Mouse (Mus musculus) adipocyte (in vitro differentiated cells): Measurements from ENCODE around the gene Nfe2l2.
A peak's percentile ranks its signal among the peaks of the same experiment; 100 is the strongest.

Experiments used
- DNase-seq: peaks from one replicate; pipeline ENCODE4 v3.0.0-alpha.2; 2016; ENCODE audit warnings: low spot score

Gene Nfe2l2

GRCm38 (mm10) chr2:75704234-75705161, at the start of gene Nfe2l2:
Nfe2l2 (minus strand) TSS chr2:75704641.
- DNase-seq = peak; percentile 99

- DNase-seq = peak; percentile 49
Observed at GRCm38 (mm10) chr2:75752306-75753175, 48.1 kb upstream of the Nfe2l2 start.

DNA sequence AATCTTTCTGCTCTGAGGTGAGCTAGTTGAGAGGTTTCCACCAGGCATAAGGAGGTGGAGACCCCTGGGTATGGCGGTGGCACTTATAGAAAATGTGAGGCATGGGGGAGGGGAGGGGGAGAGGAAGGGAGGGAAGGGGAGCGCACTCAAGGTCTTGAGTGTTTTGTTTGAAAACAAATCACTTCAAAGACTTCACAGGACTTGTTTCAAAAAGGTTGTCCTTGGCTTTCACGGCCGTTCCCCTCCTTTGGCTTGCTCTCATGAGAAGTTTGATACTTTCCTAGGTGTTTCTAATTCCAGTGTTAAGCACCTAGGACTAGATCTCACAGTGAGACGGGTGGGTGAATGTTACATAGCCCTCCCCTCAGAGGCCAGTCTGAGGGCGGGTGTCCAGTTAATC, 47.5 kb upstream of the Nfe2l2 start:
- DNase-seq = no peak

- DNase-seq = no peak
Observed at GRCm38 (mm10) chr2:75750869-75751268, 46.4 kb upstream of the Nfe2l2 start.

DNA sequence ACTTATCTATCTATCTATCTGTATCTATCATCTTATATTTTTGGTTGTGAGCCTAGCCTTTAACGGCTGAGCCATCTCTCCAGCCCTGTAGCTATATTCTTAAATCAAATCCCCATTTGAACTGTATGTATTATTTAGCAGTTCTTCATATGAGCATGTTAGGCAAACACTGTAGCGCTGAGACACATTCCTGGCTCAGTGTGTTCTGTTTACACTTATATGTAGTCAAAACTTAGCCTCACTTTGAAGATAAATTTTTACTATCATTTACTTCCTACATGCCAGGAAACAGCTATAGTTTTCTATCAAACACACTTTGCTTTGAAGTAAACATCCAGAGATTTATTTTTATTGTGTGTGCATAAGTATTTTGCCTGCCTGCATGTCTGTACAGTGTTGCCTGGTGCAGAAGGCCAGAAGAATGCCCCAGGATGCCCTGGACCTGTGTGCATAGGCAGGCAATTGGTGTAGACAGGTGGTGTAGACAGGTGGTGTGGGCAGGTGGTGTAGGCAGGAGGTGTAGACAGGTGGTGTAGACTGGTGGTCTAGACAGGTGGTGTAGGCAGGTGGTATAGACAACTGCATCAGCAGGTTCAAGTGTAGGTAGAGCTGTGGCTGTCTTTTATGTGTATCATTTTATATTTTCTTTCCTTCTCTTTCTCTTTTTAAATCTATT, 45.7 kb upstream of the Nfe2l2 start:
- DNase-seq = no peak

DNA sequence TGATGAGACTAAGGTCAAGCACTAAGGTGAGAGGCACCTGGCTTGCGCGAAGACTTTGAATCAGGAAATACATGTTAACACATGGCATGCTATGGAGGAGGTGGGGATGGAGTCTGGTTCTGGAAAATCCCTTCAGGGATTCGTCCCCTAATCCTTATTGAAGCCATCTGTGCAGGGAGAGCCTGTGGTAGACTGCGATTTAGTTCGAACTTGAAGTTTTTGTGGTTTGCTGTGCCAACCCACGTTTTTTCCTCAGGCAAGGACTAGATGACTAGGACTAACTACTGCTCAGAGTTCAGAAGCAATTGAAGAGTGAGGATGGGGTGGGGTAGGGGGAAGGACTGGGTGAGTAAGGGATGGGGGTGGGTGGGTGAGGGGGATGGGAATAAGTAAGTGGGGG, 44.4 kb upstream of the Nfe2l2 start:
- no peak for DNase-seq

GRCm38 (mm10) chr2:75737006-75737503, 32.6 kb upstream of the Nfe2l2 start:
- peak; percentile 82 for DNase-seq

DNA sequence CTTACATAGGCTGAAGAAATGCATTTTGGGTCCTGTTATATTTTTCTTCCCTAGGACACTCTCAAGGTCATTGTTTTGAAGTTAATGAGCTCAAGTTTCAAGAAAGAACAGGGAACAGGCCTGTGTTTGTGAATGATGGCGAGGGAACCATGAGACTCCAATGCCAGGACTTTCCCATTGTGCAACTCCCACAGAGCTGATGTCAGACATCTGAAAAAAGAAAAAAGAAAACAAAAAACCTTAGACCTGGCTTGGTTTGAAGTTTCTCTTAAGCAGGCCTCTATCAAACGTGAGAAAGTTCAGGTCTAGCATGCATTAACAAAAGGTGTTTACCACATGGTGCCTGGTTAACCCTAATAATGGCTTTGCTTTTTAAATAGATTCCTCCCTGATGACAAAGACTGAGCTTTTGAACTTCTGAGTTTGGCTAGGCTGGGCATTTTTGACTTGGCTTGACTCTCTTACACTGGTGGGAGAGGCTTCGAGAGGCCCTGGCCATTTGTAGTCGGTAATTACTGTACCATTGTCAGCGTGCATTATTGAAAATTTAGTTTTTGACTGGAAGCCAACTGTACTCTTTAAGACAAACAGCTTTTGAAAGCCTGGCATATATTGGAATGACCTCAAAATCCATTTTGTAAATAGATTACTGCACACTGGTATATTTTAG, 29.9 kb upstream of the Nfe2l2 start:
- peak; percentile 50 for DNase-seq

GRCm38 (mm10) chr2:75733177-75733576, 28.7 kb upstream of the Nfe2l2 start:
- no peak for DNase-seq

GRCm38 (mm10) chr2:75731929-75732328, 27.5 kb upstream of the Nfe2l2 start:
- no peak for DNase-seq

- peak; percentile 58 for DNase-seq
Observed at GRCm38 (mm10) chr2:75731233-75731651, 26.8 kb upstream of the Nfe2l2 start.

DNA sequence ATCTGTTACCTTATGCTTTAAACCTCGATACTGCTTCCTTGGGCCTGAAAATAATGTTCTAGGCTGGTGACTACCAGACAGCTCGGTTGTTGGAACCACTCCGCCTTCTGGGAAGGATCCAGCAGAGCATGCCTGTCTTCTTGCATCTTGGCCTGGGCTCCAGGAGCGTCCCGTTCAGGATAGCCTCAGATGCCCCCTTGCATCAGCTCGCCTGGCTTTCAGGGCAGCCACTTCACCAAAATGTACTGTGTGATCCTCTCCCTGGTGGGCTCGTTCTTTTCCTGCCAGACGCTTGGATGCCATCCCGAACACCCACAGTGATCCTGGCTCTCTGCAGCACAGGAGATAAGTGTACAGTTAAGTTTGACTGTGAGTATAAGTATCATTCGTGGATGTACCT, 25.6 kb upstream of the Nfe2l2 start:
- DNase-seq = no peak

DNA sequence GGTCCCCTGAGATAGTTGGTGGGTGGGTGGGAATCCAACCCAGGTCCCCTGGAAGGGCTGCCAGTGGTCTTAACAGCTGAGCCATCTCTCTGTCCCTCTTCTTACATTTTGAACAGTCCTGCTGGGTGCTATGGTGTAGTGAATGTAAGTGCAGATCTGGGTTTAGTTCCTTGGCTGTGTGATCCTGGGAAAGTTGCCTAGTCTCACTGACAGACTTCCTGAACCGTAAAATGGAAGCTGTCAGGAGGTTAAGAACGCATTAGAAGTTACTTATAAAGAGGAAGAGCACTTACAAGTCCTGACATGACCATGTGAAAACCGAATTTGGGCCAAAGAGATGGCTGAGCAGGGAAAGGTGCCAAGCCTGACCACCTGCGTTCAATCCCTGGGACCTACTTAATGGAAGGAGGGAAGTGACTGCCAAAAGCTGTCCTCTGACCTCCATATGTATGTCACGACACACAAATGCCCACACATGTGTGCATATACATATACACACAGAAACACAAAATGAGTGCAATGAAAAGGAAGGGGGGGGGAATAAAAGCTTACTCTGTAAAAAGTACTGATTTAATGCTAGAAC, 20.5 kb upstream of the Nfe2l2 start:
- DNase-seq = no peak

DNA sequence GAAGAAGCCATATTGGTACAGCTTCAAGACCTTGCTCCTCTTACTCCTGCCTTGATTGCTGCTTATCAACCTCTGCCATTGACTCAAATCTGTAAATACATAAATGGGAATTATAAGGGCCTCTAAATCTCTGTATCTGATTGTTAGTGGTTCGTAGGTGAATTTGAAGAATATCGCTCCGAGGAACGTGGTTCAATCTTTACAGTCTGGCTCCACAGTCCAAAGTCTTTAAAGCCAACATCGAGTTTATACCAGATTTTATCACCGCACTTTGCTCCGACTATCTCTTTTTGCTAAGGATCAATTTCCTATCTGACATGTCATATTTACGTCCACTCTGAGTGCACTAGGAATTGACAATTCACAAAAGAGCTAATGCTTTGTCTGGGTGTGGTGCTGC, 19.0 kb upstream of the Nfe2l2 start:
- DNase-seq = no peak

GRCm38 (mm10) chr2:75722893-75723292, 18.5 kb upstream of the Nfe2l2 start:
- DNase-seq = no peak

DNA sequence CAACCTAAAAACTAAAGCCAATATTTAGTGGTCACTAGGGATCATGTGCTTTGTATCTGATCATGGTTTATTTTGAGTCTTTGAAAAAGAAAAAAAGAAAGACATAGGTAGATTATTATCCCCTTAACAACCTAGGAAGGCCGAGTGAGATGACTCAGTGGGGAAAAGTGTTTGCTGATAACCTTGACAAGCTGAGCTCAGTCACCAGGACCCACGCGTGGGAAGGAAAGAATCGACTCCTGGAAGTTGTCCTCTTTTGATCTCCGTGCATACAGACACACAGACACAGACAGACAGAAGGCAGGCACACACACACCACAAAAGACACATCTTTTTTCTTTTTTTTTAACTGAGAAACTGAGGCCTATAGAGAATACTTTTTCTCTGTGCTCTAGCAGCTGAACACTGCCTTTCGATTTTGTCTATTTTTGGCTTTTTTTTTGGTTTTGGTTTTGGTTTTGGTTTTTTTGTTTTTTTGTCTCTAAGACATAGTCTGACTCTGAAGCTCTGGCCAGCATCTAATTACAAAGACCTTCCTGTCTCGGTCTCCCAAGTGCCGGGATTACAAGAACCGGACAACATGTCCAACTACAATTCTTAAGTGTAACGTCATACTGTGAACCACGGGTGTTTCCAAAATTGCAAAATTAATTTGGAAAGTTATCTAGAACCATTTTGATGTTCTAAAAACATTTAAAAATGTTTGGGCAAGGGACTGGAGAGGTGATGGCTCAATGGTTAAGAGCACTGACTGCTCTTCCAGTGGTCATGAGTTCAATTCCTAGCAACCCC, 16.0 kb upstream of the Nfe2l2 start:
- DNase-seq = no peak

DNA sequence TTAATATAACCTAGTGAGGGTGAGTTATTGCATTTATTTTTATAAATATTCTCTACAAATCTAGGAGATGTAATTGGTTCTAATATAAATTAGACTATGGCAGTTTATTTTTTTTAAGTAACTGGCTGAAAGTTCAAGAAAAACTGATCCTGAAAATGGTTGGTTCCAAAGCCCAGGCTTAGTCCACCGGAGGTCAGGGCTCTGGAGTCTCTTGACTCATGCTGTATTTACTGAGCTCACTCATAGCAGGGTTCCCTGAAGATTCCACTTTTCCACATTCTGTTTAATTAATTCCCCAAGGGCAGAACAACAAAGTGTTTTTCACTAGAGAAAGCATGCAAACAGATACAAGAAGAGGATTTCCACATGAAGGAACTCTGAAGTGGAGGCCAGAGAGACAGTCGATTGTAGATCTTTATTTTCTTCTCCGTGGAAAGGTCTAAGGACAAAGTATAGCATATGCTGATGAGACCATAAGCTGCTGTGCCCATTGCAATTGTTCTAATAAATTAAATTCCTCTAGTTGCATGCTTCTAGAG, 15.0 kb upstream of the Nfe2l2 start:
- DNase-seq = no peak

DNA sequence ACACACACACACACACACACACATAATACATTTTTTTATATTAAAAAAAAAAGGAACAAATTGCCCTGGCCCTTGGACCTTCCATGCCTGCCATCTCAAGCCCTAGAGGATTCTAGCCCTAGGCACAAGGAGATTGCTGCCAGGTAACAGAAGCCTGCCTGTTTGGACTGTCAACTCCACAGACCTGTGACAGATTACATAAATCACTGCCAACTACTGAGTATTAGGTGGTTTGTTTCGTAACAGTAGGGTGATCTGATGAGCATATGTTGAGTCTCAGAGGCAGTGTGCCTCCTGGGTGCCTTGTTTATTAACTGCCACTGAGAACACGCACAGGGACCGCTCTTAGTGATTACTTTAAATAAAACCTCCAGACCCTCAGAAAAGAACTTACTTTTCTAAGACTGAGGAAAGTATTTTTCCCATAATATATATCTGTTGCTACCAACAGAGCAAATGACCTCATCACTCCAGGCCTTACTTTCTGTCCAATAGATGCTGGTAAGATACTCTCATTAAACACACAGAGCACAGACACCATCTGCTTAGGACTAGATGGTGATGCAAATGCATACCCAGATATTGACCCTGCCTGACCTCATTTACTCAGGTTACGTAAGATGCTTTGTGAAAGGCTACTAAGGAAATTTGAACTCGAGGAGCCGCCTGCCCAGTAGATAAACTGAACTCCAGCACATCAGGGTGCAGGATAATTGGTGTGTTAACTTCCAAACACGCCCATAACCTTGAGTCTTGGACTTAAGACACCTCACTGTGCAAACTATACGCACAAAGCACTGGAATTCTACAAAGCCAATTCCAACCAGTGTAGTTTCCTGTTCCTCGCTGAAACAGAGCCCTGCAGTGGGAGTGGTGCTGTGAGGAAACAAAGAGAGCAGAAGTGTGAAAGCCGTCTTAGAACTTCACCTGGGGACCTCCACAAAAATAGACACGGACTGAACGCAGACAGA, 11.9 kb upstream of the Nfe2l2 start:
- DNase-seq = no peak

DNA sequence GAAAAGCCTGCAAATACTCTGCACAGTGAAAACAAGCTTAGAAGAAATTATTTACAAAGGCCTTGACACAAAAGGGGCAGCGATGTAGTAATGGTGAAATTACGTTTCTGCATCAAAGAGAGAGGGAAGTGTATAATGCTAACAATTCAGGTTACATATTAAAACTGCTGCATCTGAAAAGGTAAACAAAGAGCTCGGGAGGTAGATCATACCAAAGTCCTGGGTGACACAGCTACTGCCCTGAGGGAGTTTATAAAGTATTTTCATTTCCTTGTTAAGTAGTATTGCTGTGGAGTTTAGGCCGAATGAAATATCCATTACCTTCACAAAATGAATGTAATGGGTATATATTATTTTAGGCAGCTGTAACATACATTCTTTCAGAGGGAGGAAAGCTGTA, 10.3 kb upstream of the Nfe2l2 start:
- no peak for DNase-seq
